In genomic region chr12:35994098-35994497, GRCm38 (mm10) we compare ENCODE assay signal across 24 mouse cellular contexts. TPM values are rescaled to one million over a fixed set of nuclear protein-coding genes. Genes with fewer than 3 reads are reported as not detected.
DNase-seq lines count a peak whose midpoint lies in the region; ATAC-seq and TF ChIP-seq lines count a peak whose summit lies in the region.
"Had no signal": no experiment of that assay in that cellular context is flagged by ENCODE, and none has a peak within 500 bp of the region (broad histone marks: within the 10 kb centered on the region; RNA-seq: fewer than 3 reads in every experiment).

No protein-coding gene starts in this region.

- DNase-seq in forebrain, postnatal 0 days = no peak
- DNase-seq in midbrain, embryonic 14.5 days = peak; percentile 75
- peak; percentile 48 for DNase-seq in retina, embryonic 14.5 days (ENCODE audit: low spot score)
- DNase-seq in thymus, postnatal 0 days (ENCODE audit: low spot score) = no peak
- DNase-seq in urinary bladder, postnatal 4 days (ENCODE audit: low spot score in 2 of 2) = no peak
- DNase-seq in gastrocnemius, adult 2 months = no peak
- DNase-seq: adrenal gland, adult 8-10 months; cerebellum, adult 11 months; cerebellum, postnatal 25 days; liver; lung, adult 18-20 months had no signal

- H3K4me3 ChIP-seq in forebrain, embryonic 12.5 days (replicated peaks) = no peak overlapping the region
- no peak overlapping the region for H3K4me3 ChIP-seq in forebrain, postnatal 0 days (ENCODE audit: low read depth, low read length)
- no peak overlapping the region for H3K4me3 ChIP-seq in hindbrain, embryonic 13.5 days
- no peak overlapping the region for H3K4me3 ChIP-seq in midbrain, embryonic 14.5 days (replicated peaks; ENCODE audit: low read depth, low read length)
- no peak overlapping the region for H3K4me3 ChIP-seq in gastrocnemius, adult 2 months
- H3K4me3 ChIP-seq: heart, embryonic 12.5 days; kidney, embryonic 15.5 days had no signal

- H3K36me3 ChIP-seq in forebrain, embryonic 12.5 days (replicated peaks) = no peaks in the 10 kb centered on the region
- H3K36me3 ChIP-seq in forebrain, postnatal 0 days (ENCODE audit: insufficient read depth) = no peaks in the 10 kb centered on the region
- H3K36me3 ChIP-seq in hindbrain, embryonic 13.5 days = no peaks in the 10 kb centered on the region
- H3K36me3 ChIP-seq in midbrain, embryonic 14.5 days (ENCODE audit: control insufficient read depth, insufficient read depth, low read length) = no peaks in the 10 kb centered on the region
- H3K36me3 ChIP-seq: heart, embryonic 12.5 days; kidney, embryonic 15.5 days had no signal

- no peak overlapping the region for H3K9ac ChIP-seq in forebrain, embryonic 12.5 days
- H3K9ac ChIP-seq in forebrain, postnatal 0 days = no peak overlapping the region
- no peak overlapping the region for H3K9ac ChIP-seq in hindbrain, embryonic 13.5 days
- no peak overlapping the region for H3K9ac ChIP-seq in midbrain, embryonic 14.5 days (replicated peaks; ENCODE audit: low read length)
- H3K9ac ChIP-seq: heart, embryonic 12.5 days; kidney, embryonic 15.5 days had no signal

- no peaks in the 10 kb centered on the region for H3K9me3 ChIP-seq in forebrain, embryonic 12.5 days
- H3K9me3 ChIP-seq in forebrain, postnatal 0 days (ENCODE audit: low read length) = no peaks in the 10 kb centered on the region
- no peaks in the 10 kb centered on the region for H3K9me3 ChIP-seq in hindbrain, embryonic 13.5 days
- H3K9me3 ChIP-seq in midbrain, embryonic 14.5 days (ENCODE audit: control insufficient read depth, low read length) = no peaks in the 10 kb centered on the region
- H3K9me3 ChIP-seq: heart, embryonic 12.5 days; kidney, embryonic 15.5 days had no signal

- no peaks in the 10 kb centered on the region for H3K27me3 ChIP-seq in forebrain, embryonic 12.5 days
- H3K27me3 ChIP-seq in forebrain, postnatal 0 days (ENCODE audit: insufficient read depth, low read length) = no peaks in the 10 kb centered on the region
- H3K27me3 ChIP-seq in hindbrain, embryonic 13.5 days = no peaks in the 10 kb centered on the region
- H3K27me3 ChIP-seq in midbrain, embryonic 14.5 days (ENCODE audit: control insufficient read depth, insufficient read depth, low read length) = no peaks in the 10 kb centered on the region
- H3K27me3 ChIP-seq: CH12.LX; heart, embryonic 12.5 days; kidney, embryonic 15.5 days had no signal

- H3K4me2 ChIP-seq in forebrain, embryonic 12.5 days = no peak overlapping the region
- H3K4me2 ChIP-seq in forebrain, postnatal 0 days (ENCODE audit: low read depth) = no peak overlapping the region
- H3K4me2 ChIP-seq in hindbrain, embryonic 13.5 days = no peak overlapping the region
- H3K4me2 ChIP-seq in midbrain, embryonic 14.5 days (ENCODE audit: low read length) = no peak overlapping the region
- H3K4me2 ChIP-seq: heart, embryonic 12.5 days; kidney, embryonic 15.5 days had no signal

- peak; percentile 50 for ATAC-seq in forebrain, embryonic 12.5 days (ENCODE audit: low FRiP score)
- no peak for ATAC-seq in forebrain, postnatal 0 days
- ATAC-seq in hindbrain, embryonic 13.5 days (ENCODE audit: low FRiP score) = peak; percentile 77
- peak; percentile 67; the same call in 1 of the 2 replicates for ATAC-seq in midbrain, embryonic 14.5 days (ENCODE audit: low FRiP score, low TSS enrichment)

- H3K27ac ChIP-seq in forebrain, embryonic 12.5 days = no peak overlapping the region
- no peak overlapping the region for H3K27ac ChIP-seq in forebrain, postnatal 0 days (ENCODE audit: low read depth, low read length)
- H3K27ac ChIP-seq in hindbrain, embryonic 13.5 days = peak overlapping the region; percentile 58; the same call in 1 of the 2 replicates
- no peak overlapping the region; the same call in 1 of the 2 replicates for H3K27ac ChIP-seq in midbrain, embryonic 14.5 days (replicated peaks; ENCODE audit: low read depth, low read length)
- no peak overlapping the region for H3K27ac ChIP-seq in gastrocnemius, adult 2 months
- H3K27ac ChIP-seq: kidney, embryonic 15.5 days had no signal

- TF ChIP-seq CTCF in forebrain, postnatal 0 days (IDR thresholded peaks at IDR 0.05; ENCODE audit: low read depth) = no peak
- no peak for TF ChIP-seq CTCF in gastrocnemius, adult 2 months (IDR thresholded peaks at IDR 0.05)

- H3K4me1 ChIP-seq in forebrain, embryonic 12.5 days = peaks cover 10% of the 10 kb centered on the region; the same call in 1 of the 2 replicates
- no peaks in the 10 kb centered on the region for H3K4me1 ChIP-seq in forebrain, postnatal 0 days (ENCODE audit: insufficient read depth)
- H3K4me1 ChIP-seq in hindbrain, embryonic 13.5 days (replicated peaks) = peaks cover 23% of the 10 kb centered on the region
- H3K4me1 ChIP-seq in midbrain, embryonic 14.5 days (ENCODE audit: control insufficient read depth, insufficient read depth, low read length) = peaks cover 5% of the 10 kb centered on the region; the same call in 1 of the 2 replicates

- intact Hi-C loops in gastrocnemius, adult 2 months (cut with DNase I) = no loop called here

RNA-seq across cellular contexts. Expression of gene Agr2, which starts 1.4 kb away (rescaled TPM):
- 0.33 and 0.36 TPM in 2 replicates for polyA plus RNA-seq in forebrain, embryonic 12.5 days (2016; fragmentation: Nextera tagmentation; extraction: Ambion mirVana)
- not detected in 2 replicates for total RNA-seq in forebrain, postnatal 0 days (2014; rRNA removed)
- polyA plus RNA-seq in forebrain, postnatal 0 days (2015; fragmentation: Nextera tagmentation; extraction: Ambion mirVana) = 0.19 and 0.21 TPM in 2 replicates
- 1.1 TPM in 1 of 2 replicates, not detected in the other for polyA plus RNA-seq in hindbrain, embryonic 13.5 days (2015; fragmentation: Nextera tagmentation; extraction: Ambion mirVana)
- polyA plus RNA-seq in midbrain, embryonic 14.5 days (2014; fragmentation: Nextera tagmentation; extraction: Ambion mirVana) = not detected in 2 replicates
- 8.7 and 12.5 TPM in 2 replicates for polyA plus RNA-seq in thymus, postnatal 0 days (2015; fragmentation: Nextera tagmentation; extraction: Ambion mirVana)
- total RNA-seq in gastrocnemius, adult 2 months (2021) = not detected
- total RNA-seq: adrenal gland, adult 8-10 months; CH12.LX; gastrocnemius, postnatal 4 days; heart, postnatal 25 days; layer of hippocampus, postnatal 25 days; left cerebral cortex, postnatal 25 days; megakaryocyte-erythroid progenitor cell, adult 5-6 weeks; neutrophil, adult 5-6 weeks had no signal
- polyA plus RNA-seq: embryonic facial prominence, embryonic 11.5 days; spleen, adult 2 months had no signal

RNA-seq across cellular contexts. Expression of gene Tspan13, which starts 48.2 kb away (rescaled TPM):
- 236 and 244 TPM in 2 replicates for polyA plus RNA-seq in forebrain, embryonic 12.5 days (2016; fragmentation: Nextera tagmentation; extraction: Ambion mirVana)
- total RNA-seq in forebrain, postnatal 0 days (2014; rRNA removed) = 248 and 300 TPM in 2 replicates
- 390 and 428 TPM in 2 replicates for polyA plus RNA-seq in forebrain, postnatal 0 days (2015; fragmentation: Nextera tagmentation; extraction: Ambion mirVana)
- 408 and 421 TPM in 2 replicates for polyA plus RNA-seq in hindbrain, embryonic 13.5 days (2015; fragmentation: Nextera tagmentation; extraction: Ambion mirVana)
- 348 and 411 TPM in 2 replicates for polyA plus RNA-seq in midbrain, embryonic 14.5 days (2014; fragmentation: Nextera tagmentation; extraction: Ambion mirVana)
- polyA plus RNA-seq in thymus, postnatal 0 days (2015; fragmentation: Nextera tagmentation; extraction: Ambion mirVana) = 213 and 218 TPM in 2 replicates
- total RNA-seq in gastrocnemius, adult 2 months (2021) = 10 to 100 TPM; 19.4 to 23.0 TPM

Comparison
In these comparisons a context has a peak if more than half of its experiments do, and no peak if none do; other contexts are left out.
1. DNase-seq: peak in midbrain, embryonic 14.5 days (single experiment) and retina, embryonic 14.5 days (single experiment); none in forebrain, postnatal 0 days (single experiment), thymus, postnatal 0 days (single experiment), urinary bladder, postnatal 4 days (0 of 2) and gastrocnemius, adult 2 months (single experiment).